Mouse (Mus musculus) fibroblast of lung, adult 2 months (primary cell): Measurements from ENCODE around the gene Sesn3.
"Not testable (repeated sequence)": the region's sequence is repeated elsewhere in the genome, so short reads cannot be mapped to it uniquely, and the experiment has no call there.

Experiments used
- DNase-seq: peaks from one replicate; pipeline ENCODE4 v3.0.0-alpha.2; 2011; ENCODE audit warnings: low read depth

Gene Sesn3

DNA sequence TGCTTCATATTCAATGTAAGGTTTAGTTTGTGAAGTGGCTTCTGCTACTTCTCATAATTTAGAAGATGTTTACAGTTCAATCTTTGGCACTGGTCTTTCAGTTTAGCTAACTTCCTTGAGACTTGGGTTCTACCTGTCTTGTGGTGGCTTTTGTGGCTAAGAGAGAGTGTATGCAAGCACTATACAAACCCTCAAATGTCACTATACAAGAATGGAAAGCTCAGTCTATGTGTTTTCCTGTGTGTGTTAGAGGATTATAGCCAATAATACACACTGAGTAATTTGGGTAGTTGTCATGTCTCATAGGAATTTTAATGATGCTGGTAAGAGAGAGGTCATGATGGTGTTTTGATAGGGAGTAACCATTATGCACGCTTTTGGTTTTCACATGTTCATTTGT is 5.8 kb downstream of the Sesn3 start:
- DNase-seq, result no peak

GRCm38 (mm10) chr9:14285036-14285435 is 10.2 kb downstream of the Sesn3 start:
- DNase-seq, result no peak

- DNase-seq, result no peak
Measured at GRCm38 (mm10) chr9:14287234-14287633, 12.4 kb downstream of the Sesn3 start.

DNA sequence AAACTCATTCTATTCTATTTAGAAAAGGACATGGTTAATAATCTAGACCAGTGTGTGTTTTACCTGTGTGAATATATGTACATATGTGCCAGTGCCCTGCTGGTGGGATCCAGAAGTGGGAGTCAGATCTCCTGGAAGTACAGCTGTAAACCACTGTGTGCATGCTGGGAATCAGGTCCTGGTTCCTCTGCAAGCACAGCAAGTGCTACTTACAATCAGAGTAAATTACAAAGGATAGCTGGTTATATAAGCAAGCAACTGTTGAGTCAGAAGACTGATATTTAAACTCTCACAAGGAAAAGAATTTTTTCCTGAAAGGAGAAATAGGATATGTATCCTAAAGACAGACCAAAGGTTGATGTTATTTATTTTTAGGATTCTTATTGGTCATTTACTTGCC is 13.6 kb downstream of the Sesn3 start:
- DNase-seq, result no peak

- DNase-seq, result no peak
Measured at GRCm38 (mm10) chr9:14293866-14294265, 19.0 kb downstream of the Sesn3 start.

- DNase-seq, result no peak
Measured at GRCm38 (mm10) chr9:14295680-14296440, 21.0 kb downstream of the Sesn3 start.

GRCm38 (mm10) chr9:14297204-14297603 is 22.3 kb downstream of the Sesn3 start:
- DNase-seq, result no peak

GRCm38 (mm10) chr9:14299819-14300218 is 25.0 kb downstream of the Sesn3 start:
- DNase-seq, result no peak

DNA sequence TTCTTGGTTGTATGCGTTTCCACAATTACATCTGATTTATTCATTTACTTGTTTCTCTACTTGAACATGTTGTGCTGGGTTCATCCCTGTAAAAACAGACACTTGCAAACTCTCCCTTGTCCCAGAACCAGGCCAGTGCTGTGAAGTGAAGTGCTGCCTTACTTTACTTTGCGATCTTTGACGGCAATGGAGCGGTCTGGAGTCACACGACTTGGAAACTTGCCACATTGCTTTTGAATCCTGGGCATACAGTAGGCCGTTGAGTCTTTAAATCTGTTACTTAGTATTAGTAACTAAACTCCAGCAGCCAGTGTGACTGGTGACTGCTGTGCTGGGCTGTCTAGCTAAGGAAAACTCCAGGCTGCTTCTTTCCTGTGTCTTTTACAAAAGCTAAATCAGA is 25.9 kb downstream of the Sesn3 start:
- DNase-seq, result no peak

- DNase-seq, result no peak
Measured at GRCm38 (mm10) chr9:14304262-14304968, 29.5 kb downstream of the Sesn3 start.

DNA sequence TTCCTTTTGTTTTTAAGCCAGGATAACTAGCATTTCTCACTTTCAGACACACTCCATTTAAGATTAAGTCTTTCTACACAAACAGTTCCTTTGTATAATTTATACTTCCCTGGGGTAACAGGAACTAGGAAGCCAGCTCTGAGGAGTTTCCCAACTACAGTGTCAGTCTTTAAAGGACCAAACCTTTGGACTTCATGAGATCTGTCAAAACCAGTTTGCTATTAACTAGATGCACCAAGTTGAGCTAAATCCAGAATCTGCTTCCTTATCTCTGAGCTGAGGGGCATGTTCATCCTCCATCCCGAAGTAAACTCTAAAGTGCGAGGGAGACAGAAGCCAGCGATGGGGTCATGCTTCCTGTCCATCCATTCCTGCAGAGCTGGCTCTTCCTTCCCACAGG is 32.5 kb downstream of the Sesn3 start:
- DNase-seq, result no peak

DNA sequence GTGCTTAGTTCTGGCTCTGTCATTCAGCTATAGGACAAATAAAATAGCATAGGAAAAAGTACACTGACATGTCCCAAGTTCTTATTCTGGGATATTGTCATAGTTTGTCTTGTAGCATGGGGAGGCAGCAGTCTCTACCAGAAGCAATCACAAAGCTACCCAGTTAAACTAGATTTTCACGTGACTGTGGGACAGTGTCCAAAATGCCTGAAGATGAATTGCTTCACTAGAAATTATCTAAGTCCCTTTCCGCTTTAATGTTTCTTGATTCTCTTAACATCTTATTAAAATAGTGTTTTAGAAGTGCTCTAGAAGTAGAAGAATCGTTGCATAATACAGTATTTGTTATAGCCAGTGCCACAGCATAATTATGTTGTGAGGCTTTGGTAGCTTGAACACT is 39.1 kb downstream of the Sesn3 start:
- DNase-seq, result no peak

DNA sequence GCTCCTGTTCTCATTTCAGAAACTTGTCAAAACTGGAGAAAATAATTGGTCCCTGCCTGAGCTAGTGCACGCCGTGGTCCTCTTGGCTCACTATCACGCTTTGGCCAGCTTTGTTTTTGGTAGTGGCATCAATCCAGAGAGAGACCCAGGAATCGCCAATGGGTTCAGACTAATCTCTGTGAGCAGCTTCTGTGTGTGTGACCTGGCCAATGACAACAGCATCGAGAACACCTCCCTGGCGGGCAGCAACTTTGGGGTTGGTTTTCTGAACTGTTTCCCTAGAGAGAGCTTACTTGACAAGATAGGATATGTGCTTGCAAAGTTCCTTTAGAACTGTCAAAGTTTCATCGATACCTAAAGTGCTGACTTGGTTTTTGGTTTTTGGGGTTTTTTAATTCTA is 39.6 kb downstream of the Sesn3 start:
- no peak for DNase-seq

GRCm38 (mm10) chr9:14316618-14317017 is 41.8 kb downstream of the Sesn3 start:
- DNase-seq, result no peak

GRCm38 (mm10) chr9:14335829-14336228 is 61.0 kb downstream of the Sesn3 start:
- no peak for DNase-seq

- DNase-seq, result no peak
Measured at GRCm38 (mm10) chr9:14336901-14337300, 62.0 kb downstream of the Sesn3 start.

- DNase-seq, result no peak
Measured at GRCm38 (mm10) chr9:14338701-14339100, 63.8 kb downstream of the Sesn3 start.

DNA sequence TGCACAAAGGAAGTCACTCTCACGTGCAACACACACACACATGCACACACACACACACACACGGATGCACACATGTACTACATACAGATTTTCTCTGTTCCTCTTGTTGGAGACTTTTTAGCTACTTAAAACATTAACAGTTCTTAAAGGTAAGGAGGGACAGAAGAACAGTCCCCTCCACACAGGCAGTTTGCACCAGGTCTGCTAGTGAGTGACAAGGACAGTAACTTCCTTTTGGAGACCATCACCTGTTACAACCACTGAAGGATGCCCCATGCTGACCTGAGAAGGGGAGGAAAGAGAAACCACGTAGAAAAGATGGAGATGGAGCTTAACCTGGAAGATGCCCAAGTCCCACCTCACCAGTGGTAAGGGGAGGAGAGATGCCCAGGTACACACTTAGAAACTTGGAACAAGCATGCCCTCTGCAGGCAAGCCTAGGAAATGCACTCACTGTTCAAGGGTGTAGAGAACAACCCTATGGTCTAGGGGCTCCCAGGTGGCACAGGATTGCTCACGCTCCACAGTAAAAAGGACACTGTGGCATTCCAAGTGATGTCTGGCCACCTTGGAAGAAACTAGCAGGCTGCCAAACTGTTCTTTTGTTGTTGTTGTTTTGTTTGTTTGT is 67.3 kb downstream of the Sesn3 start:
- no peak for DNase-seq

DNA sequence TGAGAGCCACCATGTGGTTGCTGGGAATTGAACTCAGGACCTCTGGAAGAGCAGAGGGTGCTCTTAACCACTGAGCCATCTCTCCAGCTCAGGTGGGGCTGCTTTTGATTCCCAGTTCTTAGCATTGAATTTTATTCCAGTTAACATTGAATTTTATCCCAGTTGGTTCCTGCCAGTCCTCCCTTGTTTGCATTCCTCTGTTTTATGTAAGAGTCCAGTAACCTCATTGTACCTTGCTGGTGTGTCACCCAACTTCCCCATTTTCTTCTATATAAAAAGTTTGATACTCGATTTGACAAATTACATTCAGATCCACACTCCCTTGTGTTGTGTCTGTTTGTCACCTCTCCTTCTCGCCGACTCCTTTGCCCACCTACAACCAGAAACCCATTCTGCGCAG is 71.0 kb downstream of the Sesn3 start:
- DNase-seq, result not testable (repeated sequence)

- DNase-seq, result no peak
Measured at GRCm38 (mm10) chr9:14348416-14348815, 73.5 kb downstream of the Sesn3 start.

DNA sequence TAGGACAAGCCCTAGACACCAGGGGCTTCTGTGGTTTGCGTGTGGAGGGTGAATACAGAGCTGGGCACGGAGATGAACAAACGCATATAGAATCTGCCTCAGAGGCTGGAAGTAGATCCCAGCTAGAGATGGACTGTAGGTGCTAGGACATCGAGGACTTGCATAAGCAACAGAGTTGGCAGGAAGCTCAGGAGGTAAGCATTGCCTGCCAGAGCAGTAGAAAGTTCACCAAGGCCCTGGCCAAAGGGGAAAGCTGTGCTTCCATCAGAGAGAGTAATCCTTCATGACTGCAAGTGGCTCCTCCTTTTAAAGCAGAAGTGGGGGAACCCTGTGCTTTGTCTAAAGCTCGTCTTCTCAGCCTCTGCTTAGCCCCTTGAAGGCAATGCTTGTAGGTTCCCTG is 74.5 kb downstream of the Sesn3 start:
- no peak for DNase-seq

DNA sequence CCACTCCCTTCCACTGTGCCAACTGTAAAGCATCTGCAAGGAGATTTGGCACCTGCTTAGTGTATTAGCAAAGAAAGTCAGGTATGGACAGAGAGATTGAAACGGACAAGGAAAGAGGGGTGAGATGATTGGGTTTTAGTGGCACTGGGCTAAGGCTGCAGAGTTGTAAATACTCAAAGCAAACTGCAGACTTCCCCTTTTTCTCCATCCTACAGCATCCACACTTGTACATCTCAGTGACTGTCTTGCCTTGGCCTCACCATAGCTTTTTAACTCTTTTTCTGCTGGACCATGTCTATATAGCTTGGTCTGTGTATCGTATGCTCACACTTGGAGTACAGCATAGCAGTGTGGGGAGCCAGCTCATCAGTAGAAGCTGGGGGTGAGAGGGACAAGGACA is 75.9 kb downstream of the Sesn3 start:
- DNase-seq, result no peak

DNA sequence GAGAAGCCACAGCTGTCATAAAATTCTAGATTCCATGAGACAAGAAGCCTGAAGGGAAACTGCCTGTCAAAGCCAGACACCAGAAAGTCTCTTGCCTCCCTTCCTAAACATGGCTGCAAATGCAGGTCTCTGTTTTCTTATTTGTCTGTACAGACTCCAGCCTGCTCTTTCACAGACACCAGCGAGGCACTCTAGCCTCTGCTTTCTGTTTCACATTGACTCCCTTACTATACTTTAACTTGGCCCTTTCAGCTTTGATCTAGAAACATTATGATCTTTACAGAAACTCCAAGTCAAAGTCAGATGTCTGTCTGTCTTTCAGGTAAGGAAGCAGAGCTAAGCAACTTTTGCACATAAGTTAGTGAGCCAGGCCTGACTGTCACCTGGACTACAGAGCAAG is 77.5 kb downstream of the Sesn3 start:
- DNase-seq, result no peak
